Mouse (Mus musculus): ENCODE data around the gene Slc25a47. TPM values are rescaled to one million over a fixed set of nuclear protein-coding genes. Genes with fewer than 3 reads are reported as not detected.

Gene Slc25a47
- polyA plus RNA-seq, 1 experiment from 2014 or later = 10.1 TPM

GRCm38 (mm10) chr12:108887077-108887476, 51.2 kb downstream of the Slc25a47 start:
- Histone ChIP-seq H3K36me3 (ENCODE audit: control insufficient read depth, insufficient read depth, low read length) (0 out of 2 replicates have a peak, but pooled peaks cover 9% of the 10 kb centered on the region), H3K4me3 (ENCODE audit: low read depth, low read length) (no peak overlapping the region), H3K27me3 (ENCODE audit: control insufficient read depth, insufficient read depth, low read length) (no peaks in the 10 kb centered on the region), H3K27ac (ENCODE audit: low read depth, low read length) (no peak overlapping the region), H3K4me1 (replicated peaks; ENCODE audit: control insufficient read depth, insufficient read depth, low read length) (no peaks in the 10 kb centered on the region), H3K9ac (ENCODE audit: low read depth, low read length) (no peak overlapping the region), H3K9me3 (ENCODE audit: control insufficient read depth, low read length) (no peaks in the 10 kb centered on the region), H3K4me2 (replicated peaks; ENCODE audit: low read depth, low read length) (no peak overlapping the region)
- no peak for DNase-seq (ENCODE audit: low spot score)
- WGBS = 92% methylated on average over 4 of the region's 4 CpGs
- ATAC-seq (ENCODE audit: low FRiP score) = no peak

GRCm38 (mm10) chr12:108888632-108889031, 52.8 kb downstream of the Slc25a47 start:
- Histone ChIP-seq H3K9ac (ENCODE audit: low read depth, low read length) (no peak overlapping the region), H3K27me3 (ENCODE audit: control insufficient read depth, insufficient read depth, low read length) (no peaks in the 10 kb centered on the region), H3K27ac (ENCODE audit: low read depth, low read length) (no peak overlapping the region), H3K4me1 (replicated peaks; ENCODE audit: control insufficient read depth, insufficient read depth, low read length) (peaks cover 6% of the 10 kb centered on the region; the same call in 1 of the 2 replicates), H3K4me2 (replicated peaks; ENCODE audit: low read depth, low read length) (no peak overlapping the region), H3K36me3 (ENCODE audit: control insufficient read depth, insufficient read depth, low read length) (0 out of 2 replicates have a peak, but pooled peaks cover 9% of the 10 kb centered on the region), H3K4me3 (ENCODE audit: low read depth, low read length) (no peak overlapping the region), H3K9me3 (ENCODE audit: control insufficient read depth, low read length) (no peaks in the 10 kb centered on the region)
- DNase-seq (ENCODE audit: low spot score) (no peak), ATAC-seq (ENCODE audit: low FRiP score) (no peak)
- WGBS = 62% methylated on average over 4 of the region's 4 CpGs

GRCm38 (mm10) chr12:108892989-108893714, 57.3 kb downstream of the Slc25a47 start, which contains the start of gene Wdr25:
TSS of gene Wdr25 (plus strand) at chr12:108893631.
- Histone ChIP-seq H3K27me3 (ENCODE audit: control insufficient read depth, insufficient read depth, low read length) (no peaks in the 10 kb centered on the region), H3K9ac (ENCODE audit: low read depth, low read length) (peak within 1 kb of the TSS; percentile 76), H3K4me2 (replicated peaks; ENCODE audit: low read depth, low read length) (peak within 1 kb of the TSS; percentile 87), H3K4me1 (replicated peaks; ENCODE audit: control insufficient read depth, insufficient read depth, low read length) (peaks cover 9% of the 10 kb centered on the region; the same call in 1 of the 2 replicates), H3K9me3 (ENCODE audit: control insufficient read depth, low read length) (no peaks in the 10 kb centered on the region), H3K27ac (ENCODE audit: low read depth, low read length) (no peak within 1 kb of the TSS), H3K4me3 (ENCODE audit: low read depth, low read length) (peak within 1 kb of the TSS; percentile 58), H3K36me3 (ENCODE audit: control insufficient read depth, insufficient read depth, low read length) (0 out of 2 replicates have a peak, but pooled peaks cover 2% of the 10 kb centered on the region)
- DNase-seq (ENCODE audit: low spot score) = no peak
- 20% methylated on average over 12 of the region's 12 CpGs for WGBS
- 0 out of 2 replicates have a peak, but pooled peaks have one; percentile 2 for ATAC-seq (ENCODE audit: low FRiP score)

- peak within 1 kb of the TSS; percentile 87 for H3K4me2 ChIP-seq (replicated peaks; ENCODE audit: low read depth, low read length)
- peaks cover 9% of the 10 kb centered on the region; the same call in 1 of the 2 replicates for H3K4me1 ChIP-seq (replicated peaks; ENCODE audit: control insufficient read depth, insufficient read depth, low read length)
- peak within 1 kb of the TSS; percentile 76 for H3K9ac ChIP-seq (ENCODE audit: low read depth, low read length)
- no peak within 1 kb of the TSS for H3K27ac ChIP-seq (ENCODE audit: low read depth, low read length)
- peak; percentile 94 for DNase-seq (ENCODE audit: low spot score)
- H3K27me3 ChIP-seq (ENCODE audit: control insufficient read depth, insufficient read depth, low read length) = no peaks in the 10 kb centered on the region
- ATAC-seq (ENCODE audit: low FRiP score) = peak; percentile 100
- under 1% methylated on average over 51 of the region's 58 CpGs for WGBS
- H3K9me3 ChIP-seq (ENCODE audit: control insufficient read depth, low read length) = no peaks in the 10 kb centered on the region
- H3K4me3 ChIP-seq (ENCODE audit: low read depth, low read length) = peak within 1 kb of the TSS; percentile 58
- H3K36me3 ChIP-seq (ENCODE audit: control insufficient read depth, insufficient read depth, low read length) = 0 out of 2 replicates have a peak, but pooled peaks cover 1% of the 10 kb centered on the region
Observed at GRCm38 (mm10) chr12:108893715-108894431, 58.0 kb downstream of the Slc25a47 start, which contains the start of gene Wars. TSS of gene Wars (minus strand) at chr12:108894174.

GRCm38 (mm10) chr12:108894432-108894816, 58.6 kb downstream of the Slc25a47 start:
- Histone ChIP-seq H3K27ac (ENCODE audit: low read depth, low read length) (no peak overlapping the region), H3K9ac (ENCODE audit: low read depth, low read length) (peak overlapping the region; percentile 76), H3K4me2 (replicated peaks; ENCODE audit: low read depth, low read length) (peak overlapping the region; percentile 68), H3K36me3 (ENCODE audit: control insufficient read depth, insufficient read depth, low read length) (no peaks in the 10 kb centered on the region), H3K4me1 (replicated peaks; ENCODE audit: control insufficient read depth, insufficient read depth, low read length) (peaks cover 9% of the 10 kb centered on the region; the same call in 1 of the 2 replicates), H3K4me3 (ENCODE audit: low read depth, low read length) (peak overlapping the region; percentile 58), H3K9me3 (ENCODE audit: control insufficient read depth, low read length) (no peaks in the 10 kb centered on the region), H3K27me3 (ENCODE audit: control insufficient read depth, insufficient read depth, low read length) (no peaks in the 10 kb centered on the region)
- DNase-seq (ENCODE audit: low spot score) (no peak), ATAC-seq (ENCODE audit: low FRiP score) (peak; percentile 58; the same call in 1 of the 2 replicates)
- under 1% methylated on average over 7 of the region's 7 CpGs for WGBS

GRCm38 (mm10) chr12:108896006-108896405, 60.2 kb downstream of the Slc25a47 start:
- DNase-seq (ENCODE audit: low spot score) = peak; percentile 2
- Histone ChIP-seq H3K4me2 (replicated peaks; ENCODE audit: low read depth, low read length) (no peak overlapping the region), H3K9ac (ENCODE audit: low read depth, low read length) (no peak overlapping the region), H3K4me3 (ENCODE audit: low read depth, low read length) (no peak overlapping the region), H3K4me1 (replicated peaks; ENCODE audit: control insufficient read depth, insufficient read depth, low read length) (peaks cover 9% of the 10 kb centered on the region; the same call in 1 of the 2 replicates), H3K27ac (ENCODE audit: low read depth, low read length) (no peak overlapping the region), H3K9me3 (ENCODE audit: control insufficient read depth, low read length) (no peaks in the 10 kb centered on the region), H3K27me3 (ENCODE audit: control insufficient read depth, insufficient read depth, low read length) (no peaks in the 10 kb centered on the region), H3K36me3 (ENCODE audit: control insufficient read depth, insufficient read depth, low read length) (no peaks in the 10 kb centered on the region)
- WGBS = 67% methylated on average over 3 of the region's 3 CpGs
- ATAC-seq (ENCODE audit: low FRiP score) = no peak

- no peak overlapping the region for H3K9ac ChIP-seq (ENCODE audit: low read depth, low read length)
- H3K27ac ChIP-seq (ENCODE audit: low read depth, low read length) = no peak overlapping the region
- H3K27me3 ChIP-seq (ENCODE audit: control insufficient read depth, insufficient read depth, low read length) = no peaks in the 10 kb centered on the region
- ATAC-seq (ENCODE audit: low FRiP score) (no peak), DNase-seq (ENCODE audit: low spot score) (no peak)
- peaks cover 6% of the 10 kb centered on the region for H3K4me1 ChIP-seq (replicated peaks; ENCODE audit: control insufficient read depth, insufficient read depth, low read length)
- H3K4me2 ChIP-seq (replicated peaks; ENCODE audit: low read depth, low read length) = no peak overlapping the region
- WGBS = 77% methylated on average over 5 of the region's 5 CpGs
- H3K4me3 ChIP-seq (ENCODE audit: low read depth, low read length) = no peak overlapping the region
- no peaks in the 10 kb centered on the region for H3K9me3 ChIP-seq (ENCODE audit: control insufficient read depth, low read length)
- no peaks in the 10 kb centered on the region for H3K36me3 ChIP-seq (ENCODE audit: control insufficient read depth, insufficient read depth, low read length)
Observed at GRCm38 (mm10) chr12:108901346-108901745, 65.5 kb downstream of the Slc25a47 start.

GRCm38 (mm10) chr12:108902940-108903339, 67.1 kb downstream of the Slc25a47 start:
- peak; percentile 38; the same call in 1 of the 2 replicates for ATAC-seq (ENCODE audit: low FRiP score)

More at GRCm38 (mm10) chr12:108902940-108903339, 67.1 kb downstream of the Slc25a47 start:
- Histone ChIP-seq H3K9me3 (ENCODE audit: control insufficient read depth, low read length) (no peaks in the 10 kb centered on the region), H3K4me3 (ENCODE audit: low read depth, low read length) (no peak overlapping the region), H3K9ac (ENCODE audit: low read depth, low read length) (no peak overlapping the region), H3K27me3 (ENCODE audit: control insufficient read depth, insufficient read depth, low read length) (no peaks in the 10 kb centered on the region), H3K36me3 (ENCODE audit: control insufficient read depth, insufficient read depth, low read length) (no peaks in the 10 kb centered on the region), H3K27ac (ENCODE audit: low read depth, low read length) (no peak overlapping the region), H3K4me2 (replicated peaks; ENCODE audit: low read depth, low read length) (no peak overlapping the region), H3K4me1 (replicated peaks; ENCODE audit: control insufficient read depth, insufficient read depth, low read length) (peaks cover 6% of the 10 kb centered on the region)
- WGBS = 24% methylated on average over 8 of the region's 8 CpGs
- peak; percentile 73 for DNase-seq (ENCODE audit: low spot score)

Data from hindbrain, embryonic 11.5 days (tissue).